Mouse (Mus musculus): ENCODE measurements around the gene Prex1.
"Not testable (repeated sequence)": the region's sequence is repeated elsewhere in the genome, so short reads cannot be mapped to it uniquely, and the experiment has no call there.

The Prex1 gene

DNA sequence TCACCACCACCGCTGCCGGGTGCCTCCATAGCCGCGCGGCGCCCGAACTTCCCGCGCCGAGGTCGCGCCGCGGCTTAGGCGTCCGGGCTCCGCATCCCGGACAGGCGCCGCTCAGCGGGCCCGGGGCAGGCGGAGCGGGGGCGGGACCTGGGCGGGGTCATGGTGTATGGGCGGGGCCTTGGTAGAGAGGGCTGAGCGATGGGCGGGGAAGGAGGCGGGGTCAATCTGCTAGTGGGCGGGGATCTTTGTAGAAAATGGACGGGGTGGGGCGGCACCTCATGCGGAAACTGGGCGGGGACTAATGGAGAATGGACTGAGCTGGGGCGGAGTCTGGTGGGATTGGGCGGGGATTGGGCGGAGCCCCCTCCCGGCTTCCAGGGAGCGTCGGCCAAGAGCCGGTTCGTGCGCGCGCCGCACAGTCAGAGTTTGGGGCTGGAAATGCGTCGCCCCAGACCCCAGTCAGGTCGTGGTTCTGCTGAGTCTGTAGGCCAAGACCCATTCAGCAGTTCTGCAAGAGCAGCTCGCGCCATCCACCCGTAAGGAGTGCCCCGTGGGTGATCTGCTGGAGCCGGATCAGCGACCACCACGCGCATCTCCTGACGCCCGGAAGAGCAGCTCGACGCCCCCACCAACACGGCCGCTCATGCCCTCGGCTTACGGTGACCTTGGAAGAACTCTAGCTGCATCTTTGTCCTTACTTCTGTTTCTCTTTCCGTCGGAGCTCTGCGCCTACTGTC is at the start of gene Prex1:
Prex1 (minus strand) TSS at position 143 of the 737 bp plus-strand sequence.
- peak; percentile 85 for DNase-seq (ENCODE audit: low spot score)

DNA sequence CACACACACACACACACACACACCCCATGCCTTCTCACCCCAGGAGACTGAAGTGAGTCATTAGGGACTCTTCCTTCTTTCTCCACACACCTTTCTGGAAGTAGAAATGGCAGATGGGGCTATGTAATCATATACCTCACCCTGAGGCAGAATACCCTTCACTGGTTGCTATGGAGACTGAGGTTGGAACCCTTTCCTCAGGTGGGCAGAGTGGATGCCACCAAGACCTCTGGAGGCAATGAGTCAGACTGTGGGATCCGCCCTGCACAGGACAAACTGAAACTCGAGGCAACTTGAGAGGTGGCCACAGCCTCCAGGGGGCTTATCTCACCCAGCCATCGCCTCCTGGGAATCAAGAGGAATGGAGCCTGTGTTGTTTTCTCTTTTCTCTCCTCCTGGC is 44.3 kb upstream of the Prex1 start:
- no peak for DNase-seq (ENCODE audit: low spot score)

DNA sequence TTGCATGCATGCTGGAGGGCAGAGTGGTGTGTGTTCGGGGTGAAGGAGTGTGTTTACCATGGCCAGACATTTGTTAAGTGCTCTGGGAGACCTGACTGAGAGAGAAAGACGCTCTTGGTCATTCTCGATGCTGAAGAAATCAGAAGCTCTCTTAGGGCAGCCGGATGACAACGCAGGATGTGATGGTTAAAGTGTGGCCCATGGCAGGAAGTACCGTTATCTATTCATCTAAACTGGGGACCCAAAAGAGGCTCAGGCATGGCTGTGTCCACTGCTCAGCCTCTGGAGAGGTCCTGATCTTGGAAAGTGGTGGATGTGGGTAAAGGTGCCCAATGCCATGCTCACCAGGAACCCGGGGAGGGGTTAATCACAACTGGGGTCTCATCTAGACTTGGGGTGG is 41.1 kb upstream of the Prex1 start:
- DNase-seq (ENCODE audit: low spot score): no peak

DNA sequence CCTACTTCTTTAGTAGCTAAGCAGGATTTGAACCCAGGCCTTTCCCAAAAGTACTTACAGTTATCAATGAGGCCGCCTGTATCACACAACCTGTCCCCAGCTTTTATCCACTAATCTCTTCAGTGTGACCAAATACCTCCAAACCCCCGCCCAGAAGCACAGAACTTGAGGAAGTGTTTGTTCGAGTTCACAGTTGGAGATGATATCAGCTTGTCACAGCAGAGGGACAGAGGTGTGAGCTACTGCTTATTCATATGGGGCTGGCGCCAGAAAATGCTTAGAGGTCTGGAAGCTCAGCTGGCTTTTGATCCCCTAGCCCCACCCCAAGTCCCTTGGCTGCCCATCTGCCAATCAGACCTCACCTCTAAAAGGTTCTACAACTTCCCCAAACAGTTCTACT is 40.6 kb upstream of the Prex1 start:
- DNase-seq (ENCODE audit: low spot score): no peak

DNA sequence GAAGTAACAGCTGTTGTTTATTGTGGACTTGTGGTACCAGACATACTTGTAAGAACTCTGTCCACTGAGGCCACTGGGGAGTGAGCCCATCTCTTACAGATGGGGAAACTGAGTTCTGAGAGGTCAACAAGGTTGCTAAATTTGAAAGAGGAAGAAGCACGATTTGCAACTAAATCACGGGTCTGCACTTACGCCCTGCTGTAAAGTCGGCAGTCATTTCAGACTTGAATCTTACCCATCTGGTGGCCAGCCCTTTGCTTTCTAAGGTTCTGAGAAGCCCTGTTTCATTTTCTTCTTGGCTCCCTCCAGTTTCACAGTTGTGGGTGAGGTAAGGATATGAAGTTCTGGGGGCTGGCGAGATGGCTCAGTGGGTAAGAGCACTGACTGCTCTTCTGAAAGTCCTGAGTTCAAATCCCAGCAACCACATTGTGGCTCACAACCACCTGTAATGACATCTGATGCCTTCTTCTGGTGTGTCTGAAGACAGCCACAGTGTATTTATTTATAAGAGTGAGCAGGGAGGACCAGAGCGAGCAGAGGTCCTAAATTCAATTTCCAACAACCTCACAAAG is 37.1 kb upstream of the Prex1 start:
- DNase-seq (ENCODE audit: low spot score): no peak

DNA sequence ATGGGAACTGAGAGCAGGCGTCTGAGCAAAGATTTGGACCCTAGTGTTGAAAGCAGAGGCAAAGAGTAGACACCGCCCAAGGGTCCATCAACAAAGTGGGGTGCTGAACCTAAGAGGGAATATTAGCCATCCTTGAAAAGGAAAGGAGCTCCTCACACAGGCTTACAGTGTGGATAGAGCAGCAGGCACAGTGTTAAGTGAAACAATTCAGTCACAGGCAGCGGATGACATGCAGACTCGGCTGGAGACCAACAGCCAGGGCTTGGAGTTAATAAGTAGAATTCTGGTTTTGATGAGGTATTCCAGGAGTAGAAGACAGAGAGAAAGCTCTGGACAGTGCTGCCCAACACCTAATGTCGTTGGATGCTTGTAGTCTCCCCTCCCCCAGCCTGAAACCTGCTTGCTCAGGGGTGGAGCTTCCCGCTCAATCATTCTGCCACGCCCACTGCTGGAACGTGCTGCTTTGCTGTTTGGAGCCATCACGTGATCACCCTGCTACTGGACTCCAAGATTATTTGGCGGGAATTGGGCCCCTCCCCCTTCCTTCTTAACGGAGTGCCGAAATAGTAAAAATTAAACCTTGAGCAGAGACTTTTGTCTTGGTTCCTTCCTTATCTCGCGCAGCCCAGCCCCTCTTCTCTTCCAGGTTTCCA is 32.8 kb upstream of the Prex1 start:
- not testable (repeated sequence) for DNase-seq (ENCODE audit: low spot score)

DNA sequence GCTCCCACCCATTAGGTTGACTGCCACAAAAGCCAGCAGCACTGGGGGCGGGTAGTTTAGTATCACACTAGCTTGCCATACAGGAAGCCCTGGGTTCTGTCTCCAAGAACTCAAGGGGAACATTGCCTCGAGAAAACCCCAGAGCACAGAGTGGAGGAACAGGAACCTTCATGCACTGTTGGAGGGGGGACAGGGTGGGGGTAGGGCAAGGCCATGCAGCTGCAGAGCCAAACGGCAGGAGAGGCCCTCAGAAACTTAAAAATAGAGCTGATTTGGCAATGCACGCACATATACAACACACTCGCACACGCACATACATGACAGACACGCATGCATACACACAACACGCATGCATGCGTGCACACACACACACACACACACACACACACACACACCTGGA is 32.2 kb upstream of the Prex1 start:
- no peak for DNase-seq (ENCODE audit: low spot score)

DNA sequence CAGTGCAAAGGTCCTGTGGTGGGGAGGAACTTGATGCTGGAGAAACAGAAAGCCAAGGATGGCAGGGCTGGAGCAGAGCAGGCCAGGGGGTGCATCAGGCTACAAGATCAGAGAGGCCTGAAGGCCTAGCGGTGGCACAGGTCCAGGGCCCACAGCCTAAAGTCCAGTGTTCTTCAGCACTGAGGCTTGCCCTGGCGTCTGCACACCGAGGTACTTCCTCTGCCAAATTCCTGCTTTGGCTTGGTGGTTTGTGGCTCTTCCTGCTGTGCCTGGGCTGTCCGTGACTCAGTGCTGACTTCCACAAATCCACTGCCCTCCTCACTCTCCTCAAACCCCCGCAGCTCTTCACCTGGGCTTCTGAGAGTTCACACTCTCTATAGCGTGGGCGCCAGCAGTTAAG is 30.8 kb upstream of the Prex1 start:
- no peak for DNase-seq (ENCODE audit: low spot score)

DNA sequence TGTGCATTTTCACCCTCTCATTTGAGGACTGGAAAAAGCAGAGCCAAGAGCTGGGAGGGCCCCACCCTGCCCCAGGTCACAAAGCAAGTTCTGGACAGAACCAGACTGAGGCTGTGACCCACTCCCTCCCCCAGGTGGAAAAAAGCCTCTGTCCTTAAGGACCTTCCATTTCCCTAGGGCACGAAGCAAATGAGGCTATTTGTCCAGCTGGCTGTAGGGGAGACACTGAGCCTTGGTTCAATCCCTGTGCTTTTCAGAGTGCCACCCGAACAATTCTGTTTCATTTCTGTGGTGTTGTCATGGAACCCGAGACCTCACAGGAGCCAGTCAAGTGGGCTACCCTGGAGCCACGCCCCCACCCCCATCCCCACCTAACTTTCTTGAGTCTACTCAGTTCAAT is 29.9 kb upstream of the Prex1 start:
- no peak for DNase-seq (ENCODE audit: low spot score)

DNA sequence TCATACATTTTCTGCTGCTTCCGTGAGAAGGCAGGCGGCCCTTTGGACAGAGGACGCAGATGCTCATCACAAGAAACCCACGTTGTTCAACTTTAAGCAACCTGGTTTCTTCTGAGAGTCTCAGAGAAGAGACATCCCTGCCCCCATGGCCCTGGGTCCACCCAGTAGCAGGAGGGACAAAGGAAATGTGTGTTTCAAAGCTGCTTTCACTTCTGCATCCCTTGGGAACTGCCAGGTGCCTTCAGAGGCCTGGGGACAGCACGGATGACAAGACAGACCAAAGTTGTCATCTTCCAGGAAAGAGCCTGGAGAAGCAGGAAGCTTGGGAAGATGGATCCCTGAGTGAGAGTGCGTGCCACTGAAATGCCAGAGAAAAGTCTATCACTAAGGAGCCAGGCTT is 27.8 kb upstream of the Prex1 start:
- no peak for DNase-seq (ENCODE audit: low spot score)

DNA sequence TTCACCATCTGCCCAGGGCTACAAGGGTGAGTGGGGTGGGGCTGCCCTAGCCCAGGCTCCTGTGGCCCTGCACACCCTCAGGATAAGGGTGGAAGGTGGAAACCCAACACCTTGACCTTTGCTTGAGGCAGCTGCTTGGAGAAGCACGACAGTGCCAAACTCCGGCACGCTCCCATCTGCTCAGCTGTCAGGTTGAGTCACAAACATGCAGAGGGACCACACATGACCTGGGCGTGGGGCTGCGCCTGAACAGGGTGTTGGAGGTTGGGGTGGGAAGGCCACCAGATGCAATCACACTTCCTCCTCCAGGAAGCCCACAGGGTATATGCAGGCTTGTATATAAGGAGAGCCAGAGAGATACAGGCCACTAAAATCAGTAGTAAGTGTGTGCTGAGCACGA is 26.8 kb upstream of the Prex1 start:
- no peak for DNase-seq (ENCODE audit: low spot score)

DNA sequence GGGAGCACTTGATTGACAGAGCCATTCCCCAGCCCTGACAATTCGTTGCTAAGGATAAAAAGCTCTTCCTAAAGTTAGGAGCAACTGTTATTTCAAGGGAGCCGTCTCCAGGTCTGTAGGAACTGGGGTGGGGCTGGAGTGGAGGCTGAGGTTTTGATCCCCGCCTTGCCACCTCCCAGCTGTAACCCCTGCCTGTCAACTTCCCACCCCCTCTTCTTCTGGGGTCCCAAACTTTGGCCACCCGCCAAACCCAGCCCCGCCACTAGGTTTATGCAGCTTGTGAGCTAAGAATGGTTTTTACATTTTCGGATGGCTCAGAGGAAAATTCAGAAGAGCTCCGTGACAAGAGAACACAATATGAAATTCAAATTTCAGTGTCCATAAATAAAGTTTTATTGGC is 23.7 kb upstream of the Prex1 start:
- DNase-seq (ENCODE audit: low spot score): no peak

DNA sequence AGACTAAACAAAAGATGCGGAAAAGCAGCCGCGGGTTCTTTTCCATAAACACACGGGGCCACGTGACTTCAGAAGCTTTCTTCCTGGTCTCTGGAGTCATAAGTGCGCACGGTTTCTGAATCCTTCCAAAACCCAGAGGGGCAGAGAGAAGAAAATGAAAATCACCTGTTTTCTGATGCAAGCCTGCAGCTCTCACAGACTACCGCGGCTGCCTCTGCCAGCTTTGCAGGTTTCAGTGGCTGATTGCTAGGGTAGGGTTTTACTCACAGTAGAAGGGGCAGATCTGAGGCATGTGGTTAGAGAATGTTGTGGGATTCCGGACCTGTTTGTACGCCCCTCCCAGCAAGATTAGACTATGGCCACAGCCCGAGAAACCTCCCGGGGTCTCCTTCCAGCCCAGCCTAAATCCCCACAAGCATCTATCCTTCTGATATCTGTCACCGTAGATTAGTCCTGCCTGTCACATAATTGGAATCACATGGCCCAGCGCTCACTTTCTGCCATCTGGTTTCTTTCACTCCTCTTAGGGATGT is 21.9 kb upstream of the Prex1 start:
- no peak for DNase-seq (ENCODE audit: low spot score)

DNA sequence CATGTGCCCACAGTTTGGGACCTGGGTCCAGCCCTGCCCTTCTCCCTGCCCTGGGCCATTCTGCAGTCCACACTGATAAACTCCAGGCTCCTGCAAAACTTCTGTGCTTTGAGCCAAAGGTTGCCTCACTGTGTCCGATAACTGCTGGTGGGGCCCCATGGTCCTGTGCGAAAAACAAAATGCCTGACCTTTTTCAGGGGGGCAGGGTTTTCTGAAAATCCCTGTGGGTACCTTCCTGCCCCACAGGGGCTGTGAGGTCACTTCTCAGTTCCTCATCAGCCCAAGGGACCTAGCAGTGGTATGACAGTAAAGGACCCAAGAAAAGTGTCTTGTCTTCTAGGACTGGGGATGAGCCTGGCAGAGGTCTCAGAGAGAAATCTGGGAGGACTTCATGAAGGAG is 19.2 kb upstream of the Prex1 start:
- DNase-seq (ENCODE audit: low spot score): no peak

DNA sequence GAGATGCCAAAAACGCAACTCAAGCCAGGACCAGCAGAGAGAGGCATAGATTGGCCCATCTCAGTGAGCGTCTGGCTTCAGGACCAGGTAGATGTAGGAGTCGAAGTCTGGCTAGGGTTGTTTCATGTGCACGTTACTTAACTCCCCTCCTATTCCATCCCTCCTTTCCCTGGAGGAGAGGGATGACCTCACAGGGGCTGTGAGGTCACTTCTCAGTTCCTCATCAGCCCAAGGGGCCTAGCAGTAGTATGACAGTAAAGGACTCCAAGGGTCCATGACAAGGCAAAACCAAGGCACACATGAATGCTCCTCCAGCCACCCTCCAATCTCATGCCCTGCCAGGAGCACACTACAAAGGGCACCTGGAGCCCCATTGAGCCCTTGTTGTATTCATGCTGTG is 18.5 kb upstream of the Prex1 start:
- no peak for DNase-seq (ENCODE audit: low spot score)

DNA sequence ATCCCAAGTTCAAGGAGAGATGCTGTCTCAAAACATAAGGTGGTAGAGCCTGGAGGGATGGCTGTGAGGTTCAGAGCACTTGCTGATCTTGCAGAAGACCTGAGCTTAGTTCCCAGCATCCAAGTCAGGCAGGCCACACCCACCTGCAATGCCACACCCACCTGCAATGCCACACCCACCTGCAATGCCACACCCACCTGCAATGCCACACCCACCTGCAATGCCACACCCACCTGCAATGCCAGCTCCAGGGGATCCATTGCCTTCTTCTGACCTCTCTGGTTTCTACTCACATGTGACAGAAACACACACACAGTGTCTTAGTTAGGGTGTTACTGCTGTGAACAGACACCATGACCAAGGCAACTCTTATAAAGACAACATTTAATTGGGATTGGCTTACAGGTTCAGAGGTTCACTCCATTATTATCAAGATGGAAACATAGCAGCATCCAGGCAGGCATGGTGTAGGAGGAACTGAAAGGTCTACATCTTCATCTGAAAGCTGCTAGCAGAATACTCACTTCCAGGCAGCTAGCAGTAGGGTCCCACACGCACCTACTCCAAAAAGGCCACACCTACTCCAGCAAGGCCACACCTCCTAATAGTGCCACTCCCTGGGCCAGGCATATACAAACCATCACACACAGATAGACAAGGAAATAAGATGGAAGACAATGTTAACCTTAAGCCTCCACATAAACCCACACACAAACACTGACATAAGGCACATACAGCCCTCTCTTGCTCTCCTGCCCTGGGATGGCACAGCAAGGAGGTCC is 17.7 kb upstream of the Prex1 start:
- not testable (repeated sequence) for DNase-seq (ENCODE audit: low spot score)

DNA sequence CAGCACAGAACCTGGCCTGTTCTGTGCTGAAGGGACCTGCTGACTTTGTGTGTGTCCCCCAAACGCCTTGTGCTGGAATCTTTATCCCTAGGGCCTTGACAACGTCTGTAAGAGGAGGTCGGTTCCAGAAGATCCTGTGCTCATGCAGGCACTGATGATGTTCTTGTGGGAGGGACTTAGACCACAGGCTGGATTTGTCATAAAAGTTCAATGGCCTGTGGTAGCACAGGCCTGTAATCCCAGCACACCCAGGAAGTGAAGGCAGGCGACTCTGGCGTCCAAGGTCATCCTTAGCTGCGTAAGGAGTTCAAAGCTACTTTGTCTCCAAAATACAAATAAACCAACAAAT is 16.9 kb upstream of the Prex1 start:
- DNase-seq (ENCODE audit: low spot score): no peak

DNA sequence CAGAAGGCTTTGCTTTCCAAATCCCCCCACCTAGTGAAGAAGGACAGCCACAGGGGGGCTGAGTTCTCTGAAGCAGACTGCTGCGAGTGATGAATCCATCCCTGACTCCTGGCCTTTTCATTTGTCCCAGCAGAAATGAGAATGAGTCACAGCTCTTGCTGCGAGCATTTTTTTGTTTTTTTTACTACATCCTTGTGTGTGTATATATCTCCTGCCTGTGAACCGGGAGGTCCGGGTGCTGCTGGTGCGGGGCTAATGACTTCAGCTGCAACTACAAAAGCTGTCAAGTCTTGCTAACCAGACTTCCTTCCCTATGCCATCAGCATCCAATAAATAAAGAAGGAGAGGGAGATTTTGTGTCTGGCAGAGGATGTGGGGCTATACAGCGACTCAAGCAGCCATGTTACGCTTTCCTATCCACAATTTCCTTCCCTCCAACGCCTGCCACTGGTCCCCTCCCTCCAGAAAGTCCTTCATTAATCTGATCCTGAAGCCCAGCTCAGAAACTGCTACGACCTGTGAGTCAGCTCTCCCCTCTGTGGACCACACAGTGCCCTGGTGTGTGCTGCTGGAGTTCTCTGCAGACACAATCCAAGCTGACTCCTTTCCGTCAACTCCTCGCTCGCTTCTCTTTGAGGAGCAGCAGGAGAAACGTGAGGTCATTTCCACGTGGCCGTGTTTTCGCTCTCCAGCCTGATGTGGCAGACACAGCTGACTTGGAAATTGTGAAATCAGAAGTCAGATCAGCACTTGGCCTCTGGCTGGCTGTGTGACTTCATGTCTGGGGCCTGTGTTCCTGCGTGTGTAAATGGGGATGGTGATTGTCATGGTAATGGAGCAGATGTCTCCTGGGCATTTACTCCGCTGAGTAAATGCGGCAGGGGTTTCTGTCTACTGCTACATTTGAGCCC is 16.3 kb upstream of the Prex1 start:
- DNase-seq (ENCODE audit: low spot score): no peak

DNA sequence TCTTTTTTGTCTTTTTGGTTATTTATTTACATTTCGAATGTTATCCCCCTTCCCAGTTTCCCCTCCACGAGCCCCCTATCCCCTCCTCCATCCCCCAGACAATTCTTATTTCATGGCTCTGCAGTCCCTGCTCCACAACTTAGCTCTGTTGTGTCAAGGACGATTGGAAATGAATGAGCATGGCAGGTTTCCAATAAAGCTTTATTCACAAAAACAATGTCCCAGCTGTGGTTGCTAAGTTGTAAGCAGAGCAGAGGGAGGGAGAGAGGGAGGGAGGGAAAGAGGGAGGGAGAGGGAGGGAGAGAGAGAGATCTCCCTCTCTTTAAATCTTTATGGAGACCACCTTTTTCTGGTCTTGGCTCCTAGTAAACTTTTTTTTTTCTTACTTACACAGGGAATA is 15.4 kb upstream of the Prex1 start:
- no peak for DNase-seq (ENCODE audit: low spot score)

DNA sequence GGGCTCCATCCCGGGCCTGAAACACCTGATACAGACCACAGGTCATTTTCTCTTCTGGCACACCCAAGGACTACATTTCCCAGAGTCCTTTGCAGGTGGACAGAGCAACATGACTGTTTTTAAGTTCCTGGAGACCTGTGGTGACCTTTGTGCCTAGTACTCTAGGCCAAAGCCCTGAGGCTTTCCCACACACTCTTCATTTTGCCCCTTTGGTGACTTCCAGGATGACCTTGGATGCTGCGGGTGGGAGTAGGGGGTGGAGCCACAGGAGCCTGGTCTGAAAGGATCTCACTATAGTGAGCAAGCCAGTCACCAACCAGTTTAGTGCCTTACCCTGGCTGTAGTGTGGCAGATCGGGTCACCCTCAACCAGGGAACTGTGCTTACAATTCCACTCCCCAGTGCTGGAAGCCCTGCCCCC is 14.6 kb upstream of the Prex1 start:
- DNase-seq (ENCODE audit: low spot score): no peak

DNA sequence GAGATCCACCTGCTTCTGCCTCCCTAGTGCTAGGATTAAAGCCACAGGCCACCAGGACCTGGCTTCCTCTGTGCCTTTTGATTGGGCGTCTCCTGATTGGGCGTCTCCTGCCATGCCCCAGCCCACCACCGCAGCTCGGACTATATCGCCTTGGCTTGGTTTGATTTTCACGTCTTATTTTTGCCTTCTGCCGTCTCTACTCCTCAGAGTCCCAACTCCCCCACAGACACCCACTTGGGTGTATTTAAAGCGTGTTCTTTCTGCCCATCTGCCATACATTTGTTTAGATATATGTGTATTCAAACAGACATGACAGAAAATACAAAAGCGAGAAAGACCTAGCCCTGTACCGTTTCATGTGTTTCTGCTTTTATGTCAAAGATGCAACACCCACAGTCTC is 14.2 kb upstream of the Prex1 start:
- DNase-seq (ENCODE audit: low spot score): no peak

DNA sequence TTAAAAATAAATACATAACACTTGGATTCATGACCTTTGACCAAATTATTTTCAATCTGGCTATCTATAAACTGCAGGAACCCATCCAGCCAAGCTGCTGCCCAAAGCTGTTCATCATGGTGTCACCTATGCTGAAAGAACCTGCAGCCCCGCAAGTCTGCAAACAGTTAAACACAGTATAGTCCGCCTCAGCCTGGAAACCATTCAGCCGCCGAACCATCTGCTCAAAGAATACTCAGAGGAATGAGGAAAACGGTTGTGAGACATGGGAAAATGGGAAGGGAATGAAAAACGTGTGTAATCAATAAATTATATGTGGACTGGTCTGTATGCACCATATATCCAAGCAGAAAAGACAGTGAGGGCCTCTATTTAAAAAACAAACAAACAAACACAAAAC is 13.3 kb upstream of the Prex1 start:
- no peak for DNase-seq (ENCODE audit: low spot score)

Data from ovary, postnatal 10 days (tissue).